Mouse (Mus musculus) neural tube, embryonic 11.5 days (tissue): ENCODE measurements around the gene Ahcyl1. TPM values are rescaled to one million over a fixed set of nuclear protein-coding genes. Genes with fewer than 3 reads are reported as not detected.
"Not testable (repeated sequence)": the region's sequence is repeated elsewhere in the genome, so short reads cannot be mapped to it uniquely, and the experiment has no call there.

Experiments
- ATAC-seq: fragments of 200-750 bp; cut with Nextera tagmentation; 2 replicates; pipeline ENCODE4 v1.8.0; 2017; ENCODE audit warnings: moderate number of reproducible peaks, mild to moderate bottlenecking, moderate TSS enrichment, moderate library complexity; ENCODE audit not compliant: insufficient read depth, low FRiP score, low TSS enrichment
- DNase-seq: peaks from one replicate; pipeline ENCODE4 v3.0.0-alpha.2; 2015; ENCODE audit warnings: low spot score
- H3K27ac ChIP-seq: fragments of 300-500 bp; sonication (generic); 2 replicates; pipeline ENCODE4 v1.5.1; 2014; ENCODE audit warnings: low read depth, mild to moderate bottlenecking, low read length
- H3K27me3 ChIP-seq: fragments of 300-500 bp; sonication (generic); 2 replicates; pipeline ENCODE4 v1.6.1; 2014; ENCODE audit warnings: mild to moderate bottlenecking, low read length, mixed read lengths; ENCODE audit not compliant: control insufficient read depth, insufficient read depth
- H3K36me3 ChIP-seq: fragments of 300-500 bp; sonication (generic); 2 replicates; pipeline ENCODE4 v1.6.1; 2014; ENCODE audit warnings: mild to moderate bottlenecking, low read length, moderate library complexity, mixed read lengths; ENCODE audit not compliant: control insufficient read depth, insufficient read depth
- H3K4me1 ChIP-seq: fragments of 300-500 bp; sonication (generic); 2 replicates; pipeline ENCODE4 v1.6.1; 2014; ENCODE audit warnings: low read length, mixed read lengths; ENCODE audit not compliant: control insufficient read depth, insufficient read depth
- H3K4me2 ChIP-seq: fragments of 300-500 bp; sonication (generic); 2 replicates; pipeline ENCODE4 v1.6.1; 2014; ENCODE audit warnings: low read depth, mild to moderate bottlenecking, moderate library complexity
- H3K4me3 ChIP-seq: fragments of 300-500 bp; sonication (generic); 2 replicates; pipeline ENCODE4 v1.5.1; 2014; ENCODE audit warnings: low read depth, low read length
- H3K9ac ChIP-seq: fragments of 300-500 bp; sonication (generic); 2 replicates; pipeline ENCODE4 v1.6.1; 2014; ENCODE audit warnings: mild to moderate bottlenecking, low read length
- H3K9me3 ChIP-seq: fragments of 300-500 bp; sonication (generic); 2 replicates; pipeline ENCODE4 v1.6.1; 2016; ENCODE audit warnings: low read length; ENCODE audit not compliant: control insufficient read depth
- WGBS: fragments of 180-500 bp; shearing (Covaris S2); extraction: QIAGEN DNeasy Blood & Tissue Kit; methylation state at CpG from one replicate; pipeline ENCODE4 v1.1.7; 2014; 5-methylcytosine and 5-hydroxymethylcytosine counted together
- polyA plus RNA-seq: library from polyadenylated mRNA; unstranded; fragments of >200 nt; fragmentation: Nextera tagmentation; extraction: Ambion mirVana; gene quantifications from 2 replicates; pipeline ENCODE4 v1.2.1, GENCODE M21; 2014

The Ahcyl1 gene
- polyA plus RNA-seq, 1 experiment from 2014 or later, result 127 TPM

DNA sequence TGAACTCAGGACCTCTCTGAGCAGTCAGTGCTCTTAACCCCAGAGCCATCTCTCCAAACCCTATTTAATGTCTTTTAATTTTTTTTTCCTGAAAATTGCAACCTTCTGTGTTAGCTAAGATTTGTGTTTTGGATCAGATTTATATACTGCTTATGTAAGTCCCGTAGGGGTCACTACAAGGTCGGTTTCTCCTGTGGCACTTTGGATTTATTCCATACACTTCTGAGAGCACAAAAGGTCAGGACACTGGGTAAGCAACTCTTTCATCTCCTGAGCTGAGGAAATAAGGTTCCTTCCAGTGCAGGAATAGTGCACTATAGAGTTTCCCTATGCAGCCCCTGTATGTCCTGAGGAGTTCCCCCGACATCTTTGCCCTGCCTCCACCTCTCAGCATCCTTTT lies 40.9 kb downstream of the Ahcyl1 start:
- no peak for ATAC-seq
- H3K9me3 ChIP-seq, result no peaks in the 10 kb centered on the region
- no peak overlapping the region for H3K27ac ChIP-seq
- H3K4me1 ChIP-seq, result no peaks in the 10 kb centered on the region
- WGBS, result 70% methylated on average over 3 of the region's 3 CpGs
- H3K4me2 ChIP-seq, result no peak overlapping the region
- no peak overlapping the region for H3K4me3 ChIP-seq
- no peaks in the 10 kb centered on the region for H3K27me3 ChIP-seq
- no peak overlapping the region for H3K9ac ChIP-seq
- H3K36me3 ChIP-seq, result peaks cover 1% of the 10 kb centered on the region
- no peak for DNase-seq

DNA sequence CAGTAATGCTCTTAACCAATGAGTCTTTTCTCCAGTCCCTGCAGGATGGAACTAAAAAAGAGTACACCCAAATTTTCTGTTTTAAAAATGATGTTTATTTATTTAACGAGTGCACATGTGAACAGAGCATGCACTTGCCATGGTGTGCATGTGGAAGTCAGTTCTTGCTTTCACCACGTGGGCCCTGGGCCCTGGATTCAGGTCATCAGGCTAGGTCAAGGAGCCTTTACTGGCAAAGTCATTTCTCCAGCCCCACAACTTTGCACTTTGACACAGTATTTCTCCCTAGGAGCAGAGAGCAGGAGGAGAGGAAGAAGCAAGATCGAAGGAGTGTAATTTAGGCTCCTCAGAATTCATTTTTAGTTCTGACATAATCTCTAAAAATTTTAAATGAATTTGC lies 41.5 kb downstream of the Ahcyl1 start:
- WGBS, result 82% methylated on average over 3 of the region's 3 CpGs
- H3K27me3 ChIP-seq, result no peaks in the 10 kb centered on the region
- no peak for DNase-seq
- no peak overlapping the region for H3K4me2 ChIP-seq
- H3K9ac ChIP-seq, result no peak overlapping the region
- H3K4me1 ChIP-seq, result no peaks in the 10 kb centered on the region
- no peak overlapping the region for H3K4me3 ChIP-seq
- H3K9me3 ChIP-seq, result no peaks in the 10 kb centered on the region
- H3K36me3 ChIP-seq, result no peaks in the 10 kb centered on the region; the same call in 1 of the 2 replicates
- H3K27ac ChIP-seq, result no peak overlapping the region
- no peak for ATAC-seq

DNA sequence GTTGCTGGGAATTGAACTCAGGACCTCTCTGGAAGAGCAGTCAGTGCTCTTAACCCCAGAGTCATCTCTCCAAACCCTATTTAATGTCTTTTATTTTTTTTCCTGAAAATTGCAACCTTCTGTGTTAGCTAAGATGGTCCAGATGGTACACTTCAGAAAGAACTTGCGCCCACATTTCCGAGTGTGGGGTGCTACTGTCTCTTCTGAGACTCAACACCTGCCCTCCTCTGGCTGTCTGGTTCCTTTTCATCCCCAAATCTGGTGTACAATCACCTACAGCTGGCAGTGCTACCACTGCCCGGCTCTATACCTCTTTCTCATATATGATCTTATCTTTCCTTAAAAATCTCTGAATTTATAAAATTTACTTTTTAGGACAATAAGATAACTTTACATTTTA lies 43.4 kb downstream of the Ahcyl1 start:
- no peaks in the 10 kb centered on the region for H3K9me3 ChIP-seq
- no peaks in the 10 kb centered on the region for H3K4me1 ChIP-seq
- no peak overlapping the region for H3K27ac ChIP-seq
- no peak overlapping the region for H3K4me2 ChIP-seq
- 94% methylated on average over 3 of the region's 3 CpGs for WGBS
- no peak for ATAC-seq
- DNase-seq, result no peak
- no peak overlapping the region for H3K9ac ChIP-seq
- H3K27me3 ChIP-seq, result no peaks in the 10 kb centered on the region
- H3K36me3 ChIP-seq, result no peaks in the 10 kb centered on the region
- no peak overlapping the region for H3K4me3 ChIP-seq

DNA sequence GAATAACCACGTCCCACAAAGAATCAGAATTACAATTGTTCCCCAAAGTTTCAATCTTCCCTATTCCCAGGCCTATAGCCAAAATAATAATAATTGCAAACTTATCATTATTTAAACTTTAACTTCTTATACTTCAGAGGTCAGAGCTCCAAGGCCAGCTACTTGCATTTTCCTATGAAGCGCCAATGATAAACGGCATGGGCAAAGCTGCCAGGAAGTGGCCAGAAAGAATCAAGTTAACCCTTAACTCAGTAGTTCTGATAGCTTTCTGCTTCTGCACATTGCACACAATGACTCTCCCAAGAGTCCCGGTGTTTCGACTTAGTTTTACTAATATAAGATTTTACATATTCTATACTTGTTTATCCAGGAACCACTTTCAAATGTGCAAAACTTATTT lies 46.1 kb downstream of the Ahcyl1 start:
- 88% methylated on average over 5 of the region's 5 CpGs for WGBS
- not testable (repeated sequence) for H3K9ac ChIP-seq, H3K36me3 ChIP-seq, H3K4me1 ChIP-seq, H3K4me3 ChIP-seq, H3K27ac ChIP-seq, H3K27me3 ChIP-seq, H3K4me2 ChIP-seq, ATAC-seq, DNase-seq, H3K9me3 ChIP-seq

DNA sequence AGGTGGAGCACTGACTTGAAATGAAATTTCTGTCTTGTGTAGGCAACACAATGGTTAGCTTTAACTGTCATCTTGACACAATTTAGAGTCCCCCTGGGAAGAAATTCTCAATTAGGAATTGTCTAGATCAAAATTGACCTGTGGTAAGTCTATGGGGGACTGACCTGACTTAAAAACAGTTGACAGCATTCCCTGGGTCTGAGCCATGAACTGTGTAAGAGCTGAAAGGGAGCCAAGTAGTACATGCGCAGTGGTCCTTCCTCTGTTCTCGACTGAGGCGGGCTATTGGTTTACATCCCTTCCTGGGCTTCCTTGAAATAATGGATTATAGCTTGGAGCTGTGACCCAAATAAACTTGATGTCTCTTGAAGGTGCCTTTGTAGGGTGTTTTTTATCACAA lies 49.4 kb downstream of the Ahcyl1 start:
- no peaks in the 10 kb centered on the region for H3K9me3 ChIP-seq
- H3K4me1 ChIP-seq, result no peaks in the 10 kb centered on the region
- ATAC-seq (no peak), DNase-seq (no peak)
- no peaks in the 10 kb centered on the region for H3K27me3 ChIP-seq
- H3K27ac ChIP-seq, result no peak overlapping the region
- 95% methylated on average over 3 of the region's 3 CpGs for WGBS
- no peak overlapping the region for H3K4me2 ChIP-seq
- no peak overlapping the region for H3K9ac ChIP-seq
- no peak overlapping the region for H3K4me3 ChIP-seq
- no peaks in the 10 kb centered on the region for H3K36me3 ChIP-seq

DNA sequence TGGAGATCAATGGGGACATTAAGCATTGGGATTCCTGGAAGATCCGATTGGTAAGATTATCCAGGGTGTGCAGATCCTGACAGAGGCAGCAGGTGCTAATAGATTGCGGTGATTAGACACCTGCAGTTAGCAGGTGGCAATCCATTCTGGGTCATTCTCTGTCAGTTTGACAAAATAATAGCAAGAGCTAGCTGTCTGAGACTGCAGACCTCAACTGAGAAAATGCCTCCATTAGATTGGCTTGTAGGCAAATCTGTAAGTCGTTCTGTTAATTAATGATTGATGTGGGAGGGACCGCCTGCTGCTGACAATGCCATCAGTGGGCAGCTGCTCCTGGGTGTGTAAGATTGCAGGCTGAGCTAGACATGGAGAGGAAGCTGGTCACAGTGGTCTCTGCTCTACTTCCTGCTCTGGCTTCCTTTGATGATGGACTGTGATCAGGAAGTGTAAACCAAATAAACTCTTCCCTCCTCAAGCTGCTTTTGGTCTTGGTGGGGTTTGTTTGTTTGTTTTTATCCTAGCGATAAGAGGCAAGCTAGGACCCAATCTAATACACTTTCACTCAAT lies 58.7 kb downstream of the Ahcyl1 start:
- 66% methylated on average over 5 of the region's 5 CpGs for WGBS

DNA sequence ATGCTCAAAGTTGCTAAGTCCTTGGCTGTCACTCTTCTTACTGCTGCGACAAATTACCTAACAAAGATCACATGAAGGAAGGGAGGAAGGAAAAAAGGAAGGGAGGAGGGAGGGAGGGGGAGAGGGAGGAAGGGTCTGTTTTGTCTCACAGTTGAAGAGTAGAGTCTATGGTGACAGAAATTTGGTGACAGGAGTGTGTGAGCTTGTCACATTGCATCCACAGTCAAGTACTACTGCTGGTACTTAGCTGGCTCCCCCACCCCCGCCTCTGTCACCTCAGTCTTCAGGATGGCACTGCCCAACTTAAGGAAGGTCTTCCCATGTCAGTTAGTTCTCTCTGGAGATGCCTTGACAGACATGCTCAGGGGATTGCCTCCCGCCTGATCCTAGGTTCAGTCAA lies 60.1 kb downstream of the Ahcyl1 start:
- Histone ChIP-seq H3K4me1 (no peaks in the 10 kb centered on the region), H3K27me3 (no peaks in the 10 kb centered on the region), H3K4me2 (no peak overlapping the region), H3K27ac (no peak overlapping the region), H3K9ac (no peak overlapping the region), H3K36me3 (no peaks in the 10 kb centered on the region), H3K9me3 (no peaks in the 10 kb centered on the region), H3K4me3 (no peak overlapping the region)
- 77% methylated on average over 3 of the region's 3 CpGs for WGBS
- ATAC-seq (no peak), DNase-seq (no peak)

More for the DNA sequence above, 58.7 kb downstream of the Ahcyl1 start:
- DNase-seq (no peak), ATAC-seq (no peak)
- no peak overlapping the region for H3K27ac ChIP-seq
- H3K27me3 ChIP-seq, result no peaks in the 10 kb centered on the region
- H3K9ac ChIP-seq, result no peak overlapping the region
- no peak overlapping the region for H3K4me3 ChIP-seq
- H3K4me2 ChIP-seq, result no peak overlapping the region
- no peaks in the 10 kb centered on the region for H3K36me3 ChIP-seq
- H3K9me3 ChIP-seq, result no peaks in the 10 kb centered on the region
- H3K4me1 ChIP-seq, result no peaks in the 10 kb centered on the region

DNA sequence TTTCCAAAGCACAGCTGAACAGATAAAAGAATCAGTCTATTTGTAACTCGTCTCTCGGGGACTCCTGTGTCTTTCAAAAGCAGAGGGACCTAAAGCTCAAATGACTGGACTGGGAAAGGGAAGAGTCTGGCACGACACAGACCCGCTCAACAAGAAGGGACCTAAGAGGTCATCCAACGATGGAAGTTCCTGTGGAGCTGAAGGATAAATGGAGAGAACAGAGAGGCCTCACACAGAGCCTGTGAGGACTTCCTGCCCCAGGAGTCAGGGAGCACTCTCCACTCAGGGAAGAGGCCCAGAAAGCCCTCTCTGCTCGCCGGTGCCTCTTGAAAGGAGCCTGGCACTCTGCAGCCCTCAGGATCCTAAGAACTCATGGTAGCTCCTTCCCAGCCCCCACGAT lies 60.5 kb downstream of the Ahcyl1 start:
- Histone ChIP-seq H3K4me3 (no peak overlapping the region), H3K4me1 (no peaks in the 10 kb centered on the region), H3K9ac (no peak overlapping the region), H3K36me3 (no peaks in the 10 kb centered on the region), H3K9me3 (no peaks in the 10 kb centered on the region), H3K27me3 (no peaks in the 10 kb centered on the region), H3K27ac (no peak overlapping the region), H3K4me2 (no peak overlapping the region)
- DNase-seq (no peak), ATAC-seq (no peak)
- 69% methylated on average over 8 of the region's 8 CpGs for WGBS

DNA sequence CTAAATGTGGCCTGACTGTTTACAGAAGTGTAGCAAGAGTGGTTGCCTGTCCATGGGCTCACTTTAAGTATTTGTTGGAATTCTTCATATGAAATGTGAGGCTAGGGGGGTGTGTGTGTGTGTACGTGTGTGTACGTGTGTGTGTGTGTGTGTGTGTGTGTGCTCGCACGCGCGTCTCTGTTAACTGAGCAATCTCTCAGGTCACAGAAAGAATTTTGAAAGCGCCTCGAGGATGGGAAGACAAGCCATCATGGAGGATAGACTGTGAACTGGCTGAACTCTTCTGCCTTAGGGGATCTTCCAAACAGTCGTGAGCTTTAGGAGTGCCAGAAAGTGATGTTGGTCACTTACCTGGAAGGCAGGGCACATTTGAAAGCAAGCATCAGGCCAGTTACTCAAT lies 62.5 kb downstream of the Ahcyl1 start:
- ATAC-seq (no peak), DNase-seq (no peak)
- no peak overlapping the region for H3K4me2 ChIP-seq
- 92% methylated on average over 9 of the region's 9 CpGs for WGBS
- no peaks in the 10 kb centered on the region for H3K27me3 ChIP-seq
- no peaks in the 10 kb centered on the region for H3K36me3 ChIP-seq
- H3K27ac ChIP-seq, result no peak overlapping the region
- H3K4me3 ChIP-seq, result no peak overlapping the region
- H3K4me1 ChIP-seq, result peaks cover 3% of the 10 kb centered on the region; the same call in 1 of the 2 replicates
- H3K9me3 ChIP-seq, result no peaks in the 10 kb centered on the region
- no peak overlapping the region for H3K9ac ChIP-seq
